Mouse (Mus musculus) spleen, postnatal 4 days (tissue): Measurements from ENCODE around the gene Nln.
A peak's percentile ranks its signal among the peaks of the same experiment; 100 is the strongest.

Experiments
- DNase-seq, 2 experiments: peaks; one replicate each; pipeline ENCODE4 v3.0.0; 2022; ENCODE audit warnings: low spot score in 2 of 2

Nln gene

DNA sequence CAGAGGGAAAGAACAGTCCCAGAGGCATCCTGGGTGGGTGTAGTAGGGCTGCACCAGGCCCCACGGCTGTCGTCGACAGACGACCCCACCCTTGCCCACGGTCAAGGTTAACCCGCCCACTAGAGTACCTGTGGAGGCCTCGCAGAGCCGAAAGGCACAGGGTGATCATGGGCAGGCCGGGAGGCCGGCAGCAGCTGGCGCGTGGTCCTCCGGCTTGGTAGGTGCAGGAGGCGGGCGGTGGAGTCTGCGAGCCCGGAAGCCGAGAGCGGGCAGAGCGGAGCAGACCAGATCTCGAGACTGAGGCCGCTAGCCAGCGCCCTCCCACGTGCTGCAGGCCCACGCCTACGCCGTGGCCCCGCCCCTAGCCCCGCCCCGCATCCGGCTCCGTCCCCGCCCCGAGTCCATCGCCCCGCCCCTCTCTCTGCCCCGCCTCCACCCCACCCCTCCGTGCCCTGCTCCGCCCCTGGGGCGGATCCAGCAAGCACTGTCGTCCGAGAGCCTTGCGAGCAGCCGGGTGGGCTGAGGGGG is at the start of gene Nln, which contains the start of gene Sgtb:
Nln (minus strand) TSS at position 327 of the 528 bp plus-strand sequence.
Sgtb (plus strand) TSS at position 454 of the 528 bp plus-strand sequence.
- DNase-seq, result peak; percentile 78 to 92

DNA sequence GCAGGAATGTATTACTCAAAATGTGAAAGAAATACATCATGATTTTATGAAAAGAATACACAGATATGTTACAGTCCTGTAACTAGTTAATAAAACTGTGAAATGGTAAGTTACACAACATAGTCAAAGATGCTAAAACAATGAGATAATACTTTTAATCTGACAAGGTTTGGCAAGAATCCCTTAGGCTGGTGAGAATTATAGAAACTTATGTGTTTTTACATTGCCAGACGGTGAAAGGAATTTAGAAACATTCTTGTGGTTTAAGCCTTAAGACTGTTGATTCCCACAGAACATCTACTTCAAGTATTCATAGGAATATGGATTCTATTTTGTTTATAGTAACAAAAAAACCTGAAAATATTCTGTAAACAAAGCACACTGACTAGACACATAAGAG is 46.3 kb upstream of the Nln start:
- no peak for DNase-seq

DNA sequence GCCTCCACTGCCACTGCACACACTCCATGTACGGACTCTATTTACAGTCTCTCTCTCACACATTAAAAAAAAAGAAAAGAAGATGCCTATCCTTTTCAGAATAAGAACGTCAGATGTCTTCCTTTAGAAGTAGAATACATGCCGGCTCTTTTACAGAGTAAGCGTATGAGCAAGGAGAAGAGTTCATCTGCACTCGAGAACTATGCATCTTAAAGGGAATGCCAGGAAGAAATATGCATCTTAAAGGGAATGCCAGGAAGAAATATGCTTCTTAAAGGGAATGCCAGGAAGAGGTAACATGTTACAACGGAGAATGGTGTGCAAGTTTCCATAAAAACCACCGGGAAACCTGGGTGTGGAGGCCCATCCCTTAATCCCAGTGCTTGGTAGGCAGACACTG is 45.7 kb upstream of the Nln start:
- DNase-seq, result no peak

DNA sequence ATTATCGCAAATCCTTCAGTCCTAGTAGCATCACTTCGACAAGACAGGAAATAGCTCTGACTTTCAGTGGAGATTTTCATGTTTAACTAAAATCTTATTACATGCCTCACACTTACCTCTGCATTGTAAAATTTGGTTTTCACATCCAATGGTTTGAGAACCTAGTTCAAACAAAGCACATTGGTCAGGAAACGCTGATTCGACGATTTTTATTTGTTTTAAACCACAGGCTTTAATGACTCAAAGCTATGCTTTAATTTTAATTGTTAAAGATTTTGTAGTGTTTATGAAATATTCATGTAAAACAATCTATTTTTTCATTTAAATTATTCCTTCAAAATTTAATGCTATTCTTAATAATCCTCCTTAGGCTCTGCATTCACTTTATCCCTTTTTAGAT is 44.8 kb upstream of the Nln start:
- no peak for DNase-seq

DNA sequence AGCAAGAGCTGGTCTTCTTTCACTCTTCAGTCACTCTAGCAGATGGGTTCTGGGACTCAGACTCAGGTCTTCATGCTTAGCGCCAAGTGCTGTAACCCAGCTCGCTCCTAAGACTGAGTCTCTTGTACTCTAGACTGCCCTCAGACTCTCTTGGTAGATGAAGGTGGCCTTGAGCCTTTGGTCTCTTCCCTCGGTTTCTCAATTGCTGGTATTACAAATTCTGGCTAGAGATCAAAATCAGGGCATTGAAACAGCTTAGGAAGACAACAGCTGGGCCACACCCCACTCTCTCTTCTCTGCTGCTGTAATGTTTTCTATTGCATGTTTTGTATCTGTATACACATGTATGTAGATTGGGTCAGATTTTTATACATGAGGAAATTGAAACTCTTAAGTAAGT is 36.2 kb upstream of the Nln start:
- no peak for DNase-seq

DNA sequence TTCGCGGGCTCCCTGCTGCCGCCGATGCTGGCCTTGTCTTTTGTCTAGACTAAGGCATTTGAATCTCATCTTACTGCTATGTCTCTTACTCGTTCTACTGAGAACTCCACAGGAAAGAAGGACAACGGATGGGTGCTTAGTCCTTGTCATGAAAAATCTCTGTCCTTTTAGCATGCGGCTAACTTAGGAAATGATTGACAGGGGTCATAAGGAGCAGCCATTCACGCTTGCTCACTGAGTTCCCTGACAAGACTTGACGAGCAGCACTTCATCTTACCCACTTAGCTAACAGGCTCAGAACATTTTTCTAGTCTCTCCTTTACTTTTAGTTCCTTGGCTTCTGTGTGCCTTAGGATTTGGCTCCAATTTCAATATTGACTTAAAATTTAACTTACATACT is 35.5 kb upstream of the Nln start:
- no peak for DNase-seq

- peak; percentile 80 to 92 for DNase-seq
Observed at GRCm38 (mm10) chr13:104139369-104140209, 30.2 kb upstream of the Nln start.

DNA sequence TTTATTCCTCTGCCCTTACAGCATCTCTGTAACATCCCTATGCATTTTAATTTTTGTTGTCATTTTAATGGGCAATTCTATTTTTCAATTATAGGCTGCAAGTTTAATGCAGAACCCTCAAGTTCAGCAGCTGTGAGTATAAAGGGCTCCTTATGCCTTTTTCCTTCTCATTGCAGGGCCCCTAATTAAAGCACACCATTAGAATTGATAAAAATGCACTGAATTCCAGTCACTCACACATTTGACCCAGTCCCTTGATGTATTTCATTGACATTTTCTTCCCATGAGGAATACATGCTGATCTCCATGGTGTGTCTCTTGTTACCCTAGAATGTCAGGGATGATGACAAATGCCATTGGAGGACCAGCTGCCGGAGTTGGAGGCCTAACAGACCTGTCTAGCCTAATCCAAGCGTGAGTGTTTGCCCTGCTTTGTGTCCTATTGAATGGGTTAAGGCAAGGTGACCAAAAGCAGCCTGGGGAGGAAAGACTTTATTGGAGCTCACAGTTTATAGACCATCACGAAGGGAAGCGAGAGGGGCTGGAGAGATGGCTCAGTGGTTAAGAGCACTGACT is 25.2 kb upstream of the Nln start:
- no peak for DNase-seq

- no peak for DNase-seq
Observed at GRCm38 (mm10) chr13:104132561-104132960, 23.1 kb upstream of the Nln start.

GRCm38 (mm10) chr13:104123662-104124381 is 14.4 kb upstream of the Nln start:
- no peak for DNase-seq

DNA sequence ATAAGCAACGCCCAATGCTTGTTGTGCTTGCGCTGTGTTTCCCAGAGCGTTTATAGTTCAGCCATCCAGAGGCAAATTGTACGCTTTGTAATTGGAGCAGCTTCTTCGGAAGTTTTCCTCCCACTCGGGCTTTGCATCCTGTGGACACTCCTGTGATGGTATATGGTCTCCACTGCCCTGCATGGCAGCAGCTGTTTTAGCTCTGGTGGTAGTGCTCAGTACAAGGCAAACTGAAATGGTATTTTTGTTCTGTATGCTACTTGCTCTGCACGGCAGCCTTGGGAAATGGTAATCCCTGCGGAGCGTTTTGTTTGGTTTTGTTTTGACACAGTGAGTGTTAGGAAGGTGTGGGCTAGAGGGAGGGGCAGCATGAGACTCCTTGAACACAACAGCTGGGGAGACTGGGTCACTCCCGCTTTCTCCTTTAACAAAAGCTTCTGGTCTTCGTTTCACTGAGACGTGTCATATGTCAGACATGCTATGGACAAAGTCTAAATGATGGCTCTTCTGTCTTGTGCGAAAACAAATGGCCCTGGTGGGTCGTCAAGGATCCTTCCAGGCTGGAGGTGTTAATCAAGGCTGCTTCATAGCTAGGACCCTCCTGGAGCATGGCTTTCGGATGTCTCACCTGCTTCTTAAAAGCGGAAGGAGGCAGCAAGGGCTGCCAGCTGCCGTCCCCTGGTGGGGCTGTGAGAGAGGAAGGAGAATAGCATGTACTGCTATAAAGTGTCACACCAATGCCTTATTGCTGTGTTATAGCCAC is 12.8 kb upstream of the Nln start:
- DNase-seq, result no peak

GRCm38 (mm10) chr13:104114827-104115226 is 5.4 kb upstream of the Nln start:
- no peak for DNase-seq

DNA sequence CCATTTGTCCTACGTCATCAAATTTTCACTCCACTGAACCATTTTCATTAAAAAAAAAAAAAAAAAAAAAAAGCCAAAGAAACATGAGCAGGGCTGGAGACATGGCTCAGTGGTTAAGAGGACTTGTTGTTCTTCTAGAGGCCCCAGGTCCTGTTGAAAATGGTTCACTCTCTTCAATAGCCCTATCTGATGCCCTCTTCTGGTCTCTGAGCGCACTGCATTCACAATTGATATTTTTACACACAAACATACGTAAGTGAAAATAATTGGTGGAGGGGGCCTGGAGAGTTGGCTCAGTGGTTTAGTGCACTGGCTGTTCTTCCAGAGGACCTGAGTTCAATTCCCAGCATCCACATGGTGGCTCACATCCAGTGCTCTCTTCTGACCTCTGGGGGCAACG is 4.4 kb upstream of the Nln start:
- no peak for DNase-seq

GRCm38 (mm10) chr13:104112266-104112900 is 3.0 kb upstream of the Nln start:
- no peak for DNase-seq

DNA sequence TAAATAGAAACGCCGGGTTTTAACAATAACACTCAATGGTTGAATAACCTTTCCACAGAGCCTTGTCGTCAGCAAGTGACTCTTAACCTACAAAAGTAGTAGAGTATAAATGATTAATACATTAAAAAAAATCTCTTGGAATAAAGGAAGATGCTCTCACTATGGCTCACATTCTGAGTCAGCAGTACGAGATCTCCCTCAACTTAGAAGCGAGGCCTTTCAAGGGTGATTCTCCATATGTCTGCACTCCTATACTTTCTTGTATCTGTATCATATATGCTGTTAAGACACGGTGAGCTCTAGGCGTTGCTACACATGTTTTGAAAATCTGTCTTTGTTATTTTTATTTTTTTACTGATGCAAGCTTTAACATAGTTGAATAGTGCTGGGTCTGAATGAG is 1.1 kb upstream of the Nln start:
- no peak for DNase-seq

DNA sequence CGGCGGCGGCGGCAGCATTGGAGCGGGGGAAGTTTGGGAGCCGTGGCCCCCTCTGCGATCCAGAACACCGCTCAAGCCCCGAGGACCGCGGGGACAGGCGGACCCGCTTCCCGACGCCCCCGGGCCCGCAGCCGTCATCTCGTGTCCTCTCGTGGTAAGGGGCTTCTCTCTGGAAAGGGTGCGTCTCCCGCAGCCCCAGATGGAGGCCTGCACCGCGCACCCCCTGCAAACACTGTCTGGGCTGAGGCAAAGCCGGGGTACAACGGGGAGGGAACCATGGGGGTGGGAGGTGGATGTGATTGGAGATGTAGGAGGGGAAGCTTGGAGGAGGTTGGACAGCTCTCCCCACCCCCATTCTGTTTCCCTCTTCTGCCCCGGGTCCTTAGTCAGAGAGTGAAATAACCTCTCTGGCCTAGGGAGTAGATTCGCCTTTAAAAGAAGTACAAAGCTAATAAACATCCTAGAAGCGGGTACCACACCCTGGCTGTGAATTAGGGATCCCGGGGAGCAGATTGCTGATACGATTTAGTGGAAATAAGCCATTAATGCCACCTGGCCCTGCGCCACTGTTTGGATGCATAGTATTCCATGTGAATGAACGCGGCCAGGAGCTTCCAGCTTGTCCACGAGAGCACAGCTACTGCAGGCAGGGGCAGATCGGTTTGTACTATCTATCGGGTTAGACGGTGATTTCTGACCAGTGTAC is 555 bp upstream of the Nln start:
- peak in 1 of 2 experiments; percentile 64 for DNase-seq

DNA sequence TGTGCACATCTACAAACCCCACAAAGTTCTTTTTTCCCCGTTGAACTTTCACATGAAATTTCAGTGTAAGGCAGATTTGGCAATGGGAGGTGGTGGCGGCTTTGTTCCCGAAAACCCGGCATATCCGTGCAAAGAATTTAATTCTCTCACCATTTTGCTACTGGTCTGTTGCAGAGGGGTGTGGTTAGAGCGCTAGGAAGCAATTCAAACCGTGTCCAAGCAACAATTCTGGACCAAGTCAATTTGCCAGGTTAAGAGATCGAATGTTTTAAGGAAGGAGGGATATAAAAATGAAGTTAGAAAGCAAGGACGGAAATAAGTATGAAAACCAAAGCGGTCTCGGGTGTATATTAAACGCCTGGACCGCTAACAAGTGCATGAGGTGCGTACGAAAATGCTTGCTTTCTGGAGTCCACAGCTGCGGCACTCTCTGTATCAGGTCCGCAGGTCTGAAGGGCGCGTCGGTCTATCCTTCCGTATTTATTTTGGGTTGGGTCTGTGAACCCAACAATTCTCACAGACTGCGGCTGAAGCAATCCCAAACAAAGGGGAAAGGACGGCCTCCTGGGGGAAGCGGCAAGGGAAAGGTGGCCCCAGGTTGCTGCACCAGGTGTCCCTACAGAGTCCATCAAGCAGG is 645 bp downstream of the Nln start:
- DNase-seq, result no peak

DNA sequence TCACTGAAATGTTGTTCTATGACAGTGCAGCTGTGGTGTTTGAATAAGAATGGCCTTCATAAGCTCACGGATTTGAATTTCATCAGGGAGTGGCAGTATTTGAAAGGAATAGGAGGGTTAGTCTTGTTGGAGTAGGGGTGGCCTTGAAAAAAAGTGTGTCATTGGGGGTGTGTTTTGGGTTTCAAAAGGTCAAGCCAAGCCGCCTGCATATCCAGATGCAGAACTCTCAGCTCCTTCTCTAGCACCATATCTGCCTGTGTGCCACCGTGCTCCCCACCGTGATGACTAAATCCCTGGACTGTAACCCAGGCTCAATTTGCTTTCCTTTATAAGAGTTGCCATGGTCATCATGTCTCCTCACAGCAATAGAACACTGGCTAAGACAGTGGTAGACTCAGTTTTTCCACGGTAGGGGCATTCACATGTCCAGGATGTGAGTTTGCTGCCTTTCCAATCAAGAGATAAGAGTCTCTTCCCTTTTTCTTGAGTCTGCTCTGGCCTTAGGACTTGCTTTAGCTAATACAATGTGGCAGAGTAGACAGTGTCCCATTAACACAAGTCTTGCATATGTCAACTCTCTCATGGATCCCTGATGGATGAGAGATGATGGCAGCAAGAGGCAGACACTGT is 7.7 kb downstream of the Nln start:
- no peak for DNase-seq

DNA sequence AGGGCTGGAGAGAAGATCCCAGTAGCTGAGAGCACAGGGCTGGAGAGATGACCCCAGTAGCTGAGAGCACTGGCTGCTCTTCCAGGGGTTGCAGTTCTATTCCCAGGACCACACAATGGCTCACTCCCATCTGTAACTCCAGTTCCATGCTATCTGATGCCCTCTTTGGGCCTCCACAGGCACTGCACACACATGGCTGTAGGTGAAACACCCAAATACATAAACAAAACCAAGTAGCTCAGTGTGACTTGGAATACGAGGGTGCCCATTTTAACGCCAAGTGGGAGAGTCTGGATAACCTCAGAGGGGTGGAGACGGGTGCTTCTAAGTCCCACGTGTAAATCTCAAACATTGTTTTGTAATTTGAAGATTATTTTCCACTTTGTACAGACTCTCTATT is 9.0 kb downstream of the Nln start:
- DNase-seq, result no peak

DNA sequence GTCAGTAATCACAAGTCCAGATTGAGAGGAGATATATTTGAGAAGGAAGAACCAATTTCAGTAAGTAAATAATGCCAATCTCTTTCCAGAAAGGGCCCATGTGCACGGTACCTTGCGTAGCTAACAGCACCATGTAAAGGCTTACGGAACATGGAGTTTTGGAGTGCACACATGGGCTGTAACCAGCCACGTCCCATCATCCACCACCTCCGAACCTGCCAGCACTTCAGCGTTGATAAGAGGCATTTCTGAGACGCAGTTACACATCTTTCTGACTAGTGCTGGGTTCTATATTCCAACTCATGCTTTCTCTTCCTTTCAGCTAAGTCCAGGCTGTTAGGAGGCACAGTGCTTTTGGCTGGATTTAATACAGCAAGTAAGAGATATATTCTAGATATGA is 12.2 kb downstream of the Nln start:
- DNase-seq, result no peak
